Mouse (Mus musculus) heart, postnatal 0 days (tissue): ENCODE measurements around the gene Zfhx3.

Experiments
- CTCF ChIP-seq: IDR thresholded peaks from 2 replicates; pipeline ENCODE4 v1.5.1; 2016; ENCODE audit warnings: antibody characterized with exemption, control low read depth, low read depth
- EP300 ChIP-seq: IDR thresholded peaks from 2 replicates; pipeline ENCODE4 v1.6.1; 2016; ENCODE audit warnings: antibody characterized with exemption, low read depth

DNA sequence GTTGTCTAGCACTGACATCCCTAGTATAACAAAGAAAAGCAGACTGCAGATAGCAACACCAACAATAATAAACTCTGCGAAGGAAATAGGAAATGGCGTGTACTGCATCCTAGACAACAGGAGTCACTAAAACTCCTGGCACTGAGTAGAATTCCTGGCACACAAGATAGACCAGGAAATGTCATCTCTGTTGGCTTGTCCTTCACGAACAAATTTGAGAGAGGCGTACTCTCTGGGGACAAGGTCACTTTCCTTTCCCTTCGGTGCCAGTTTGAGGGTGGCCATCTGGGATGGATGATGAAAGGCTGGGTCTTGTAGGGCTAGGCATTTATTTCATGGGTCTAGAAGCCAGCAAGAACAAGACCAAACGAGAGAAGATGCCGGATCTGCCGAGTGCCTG, 708.4 kb downstream of the Zfhx3 start:
- no peak for TF ChIP-seq CTCF
- TF ChIP-seq EP300, result no peak
